Mouse (Mus musculus) cortical plate, adult 2 months (tissue): ENCODE results near the gene Asl. TPM values are rescaled to one million over a fixed set of nuclear protein-coding genes. Genes with fewer than 3 reads are reported as not detected.
"Not testable (repeated sequence)": the region's sequence is repeated elsewhere in the genome, so short reads cannot be mapped to it uniquely, and the experiment has no call there.

ENCODE experiments used
- H3K27ac ChIP-seq: fragments of 200-500 bp; 2 replicates; pipeline ENCODE4 v1.5.1; 2012; ENCODE audit warnings: low read length, control low read depth, inconsistent platforms; ENCODE audit not compliant: insufficient read depth
- H3K4me1 ChIP-seq: fragments of 200-500 bp; 2 replicates; pipeline ENCODE4 v1.6.1; 2011; ENCODE audit warnings: low read length; ENCODE audit not compliant: control insufficient read depth, insufficient read depth
- H3K4me3 ChIP-seq: fragments of 200-500 bp; 2 replicates; pipeline ENCODE4 v1.5.1; 2011; ENCODE audit warnings: mild to moderate bottlenecking, low read length, control low read depth; ENCODE audit not compliant: insufficient read depth
- CTCF ChIP-seq: fragments of 200-500 bp; IDR thresholded peaks from 2 replicates; pipeline ENCODE4 v1.5.1; 2011; ENCODE audit warnings: mild to moderate bottlenecking, control low read depth, low read length; ENCODE audit not compliant: insufficient read depth; ENCODE audit errors: extremely low read depth
- POLR2A ChIP-seq: fragments of 200-500 bp; IDR thresholded peaks from 2 replicates; pipeline ENCODE4 v1.6.1; 2011; ENCODE audit warnings: mild to moderate bottlenecking, low read length, control low read depth; ENCODE audit not compliant: insufficient read depth; ENCODE audit errors: extremely low read depth
- polyA plus RNA-seq: library from polyadenylated mRNA; depleted of rRNA; stranded (reverse); fragments of >200 nt; gene quantifications from 2 replicates; pipeline ENCODE4 v1.2.3, GENCODE M21; 2012

The Asl gene
- polyA plus RNA-seq, 1 experiment, result 33.2 TPM

- H3K27ac ChIP-seq, result no peak overlapping the region
These were observed 19.9 kb upstream of the Asl start for GRCm38 (mm10) chr5:130048786-130049520.

GRCm38 (mm10) chr5:130047013-130047412, 18.0 kb upstream of the Asl start:
- no peaks in the 10 kb centered on the region for H3K4me1 ChIP-seq
- no peak overlapping the region for H3K4me3 ChIP-seq
- H3K27ac ChIP-seq, result no peak overlapping the region
- TF ChIP-seq POLR2A (no peak), CTCF (0 out of 2 replicates have a peak, but pooled peaks have one; percentile 9)

More at GRCm38 (mm10) chr5:130048786-130049520, 19.9 kb upstream of the Asl start:
- TF ChIP-seq CTCF (no peak), POLR2A (no peak)
- Histone ChIP-seq H3K4me3 (no peak overlapping the region), H3K4me1 (0 out of 2 replicates have a peak, but pooled peaks cover 1% of the 10 kb centered on the region)

GRCm38 (mm10) chr5:130046589-130046988, 17.5 kb upstream of the Asl start:
- no peak overlapping the region for H3K4me3 ChIP-seq
- H3K4me1 ChIP-seq, result no peaks in the 10 kb centered on the region
- no peak overlapping the region for H3K27ac ChIP-seq
- no peak for TF ChIP-seq CTCF
- TF ChIP-seq POLR2A, result no peak

DNA sequence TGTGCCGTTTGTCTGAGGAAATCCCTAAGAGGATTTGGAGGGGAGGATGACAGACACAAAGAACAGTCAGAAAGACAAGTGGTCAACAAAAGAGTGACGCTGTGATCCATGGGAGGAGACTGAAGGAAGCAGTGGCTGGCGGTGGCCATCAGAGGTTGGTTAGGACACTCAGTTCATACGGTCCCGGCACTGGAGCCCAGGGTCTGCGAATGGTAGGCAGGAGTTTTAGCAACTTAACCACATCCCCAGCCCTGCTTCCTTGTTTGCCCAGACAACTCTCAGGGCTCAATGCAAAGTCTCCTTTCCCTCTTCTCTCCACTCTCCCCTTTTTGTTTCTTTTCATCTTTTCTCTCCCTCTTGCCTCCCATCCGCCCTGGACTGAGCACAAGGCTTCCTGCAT, 17.1 kb upstream of the Asl start:
- Histone ChIP-seq H3K27ac (no peak overlapping the region), H3K4me3 (no peak overlapping the region), H3K4me1 (no peaks in the 10 kb centered on the region)
- TF ChIP-seq CTCF (no peak), POLR2A (no peak)

DNA sequence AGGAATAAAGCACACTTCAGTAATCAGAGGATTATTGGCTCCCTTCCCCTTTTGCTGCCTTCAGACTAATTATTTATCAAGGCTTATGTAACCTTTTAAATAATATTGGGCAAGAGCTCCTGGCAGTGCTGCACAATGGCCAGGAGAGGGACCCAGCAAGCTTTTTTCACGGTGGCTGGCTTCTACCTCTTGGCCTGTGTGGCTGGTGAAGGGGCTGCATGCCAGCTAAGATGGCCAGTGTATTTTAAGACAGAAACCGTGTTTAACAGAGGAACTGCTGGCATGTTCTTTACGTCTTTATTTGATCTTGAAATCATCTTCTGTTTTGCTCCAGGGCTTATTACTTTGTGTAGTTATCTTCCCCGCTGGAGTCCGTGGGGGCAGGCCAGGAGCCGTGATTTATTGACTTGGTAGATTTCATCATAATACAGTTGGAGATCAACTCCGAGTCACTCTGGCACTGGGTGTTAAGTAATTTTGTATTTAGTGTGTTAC, 15.2 kb upstream of the Asl start:
- H3K4me3 ChIP-seq, result no peak overlapping the region
- no peaks in the 10 kb centered on the region for H3K4me1 ChIP-seq
- no peak overlapping the region for H3K27ac ChIP-seq
- TF ChIP-seq POLR2A (no peak), CTCF (peak; percentile 66)

- H3K27ac ChIP-seq, result no peak overlapping the region
- no peak overlapping the region for H3K4me3 ChIP-seq
- TF ChIP-seq CTCF (no peak), POLR2A (no peak)
- H3K4me1 ChIP-seq, result no peaks in the 10 kb centered on the region
These were observed 14.7 kb upstream of the Asl start for GRCm38 (mm10) chr5:130043741-130044140.

- Histone ChIP-seq H3K4me1 (no peaks in the 10 kb centered on the region), H3K4me3 (no peak overlapping the region), H3K27ac (no peak overlapping the region)
- TF ChIP-seq CTCF, result no peak
These were observed 12.2 kb upstream of the Asl start for GRCm38 (mm10) chr5:130041262-130041661.

DNA sequence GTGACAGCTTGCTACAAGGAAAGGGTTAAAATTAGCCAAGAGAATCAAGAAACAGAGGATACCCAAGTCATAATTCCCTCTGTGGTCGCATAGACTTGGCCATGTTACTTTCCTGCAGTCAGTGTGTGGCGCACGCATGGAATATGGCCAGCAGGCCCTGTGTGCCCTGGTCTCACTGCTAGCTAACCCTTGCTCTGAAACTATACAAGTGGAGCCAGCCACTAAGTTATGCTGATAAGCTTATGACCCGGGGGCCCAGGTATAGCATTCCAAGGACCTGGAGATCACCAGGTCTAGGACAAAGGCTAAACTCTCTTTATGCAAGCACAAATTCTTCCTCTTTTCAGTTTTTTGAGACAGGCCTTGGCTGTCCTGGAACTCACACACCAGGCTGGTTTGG, 11.8 kb upstream of the Asl start:
- H3K4me3 ChIP-seq, result no peak overlapping the region
- no peaks in the 10 kb centered on the region for H3K4me1 ChIP-seq
- no peak overlapping the region for H3K27ac ChIP-seq
- TF ChIP-seq POLR2A (no peak), CTCF (no peak)

DNA sequence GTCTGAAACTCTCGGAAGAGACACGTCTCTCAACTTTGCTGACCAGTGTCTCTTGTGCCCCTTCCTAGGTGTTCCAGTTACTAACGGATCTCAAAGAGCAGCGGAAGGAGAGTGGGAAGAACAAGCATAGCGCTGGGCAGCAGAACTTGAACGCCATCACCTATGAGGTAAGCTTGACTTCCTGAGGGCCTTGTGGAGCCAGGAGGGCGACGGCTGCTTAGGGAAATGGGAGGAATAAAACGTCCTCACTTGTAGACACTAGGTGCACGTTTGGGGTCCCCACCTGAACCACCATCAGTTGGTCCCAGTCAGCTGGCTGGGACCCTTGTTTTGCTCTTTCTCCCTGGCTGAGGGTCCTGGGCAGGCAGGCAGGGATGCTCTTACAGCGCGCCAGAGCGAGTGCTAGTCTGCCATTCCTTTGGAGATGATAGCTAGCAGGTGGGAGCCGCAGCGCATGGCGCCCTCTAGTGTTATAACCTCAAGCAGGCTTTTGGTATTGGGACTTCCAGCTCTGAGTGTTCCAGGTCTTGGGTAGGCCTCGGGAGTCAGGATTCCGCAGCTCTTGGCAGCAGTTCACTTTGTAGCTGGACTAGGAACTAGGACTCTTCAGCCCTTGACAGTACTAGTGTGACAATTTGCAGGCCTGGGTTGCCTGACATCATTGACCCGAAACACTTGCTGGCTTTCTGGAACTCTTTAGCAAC, 8.9 kb upstream of the Asl start:
- no peak overlapping the region for H3K27ac ChIP-seq
- TF ChIP-seq POLR2A (no peak), CTCF (peak; percentile 69)
- no peak overlapping the region for H3K4me3 ChIP-seq
- no peaks in the 10 kb centered on the region for H3K4me1 ChIP-seq

DNA sequence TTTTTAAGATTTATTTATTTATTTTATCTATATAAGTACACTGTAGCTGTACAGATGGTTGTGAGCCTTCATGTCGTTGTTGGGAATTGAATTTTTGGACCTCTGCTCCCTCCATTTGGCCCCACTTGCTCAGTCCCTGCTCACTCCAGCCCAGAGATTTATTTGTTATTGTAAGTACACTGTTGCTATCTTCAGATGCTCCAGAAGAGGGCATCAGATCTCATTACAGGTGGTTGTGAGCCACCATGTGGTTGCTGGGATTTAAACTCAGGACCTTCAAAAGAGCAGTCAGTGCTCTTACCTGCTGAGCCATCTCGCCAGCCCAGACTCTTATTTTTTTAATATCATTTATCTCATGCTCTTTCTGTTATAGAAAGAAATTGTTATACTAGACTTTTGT, 7.3 kb upstream of the Asl start:
- not testable (repeated sequence) for H3K27ac ChIP-seq, H3K4me1 ChIP-seq, H3K4me3 ChIP-seq
